Mouse (Mus musculus): ENCODE data around the gene Mtus2. TPM values are rescaled to one million over a fixed set of nuclear protein-coding genes. Genes with fewer than 3 reads are reported as not detected.

Gene Mtus2
- polyA plus RNA-seq, 1 experiment: 0.80 TPM

- H3K27me3 ChIP-seq (replicated peaks; ENCODE audit: control insufficient read depth, insufficient read depth, low read length): no peaks in the 10 kb centered on the region
- no peak overlapping the region for H3K4me3 ChIP-seq (ENCODE audit: insufficient read depth, low read depth, low read length)
- 52% methylated on average over 9 of the region's 9 CpGs for WGBS
- TF ChIP-seq CTCF (conservative IDR thresholded peaks at IDR 0.05; ENCODE audit: insufficient read depth, insufficient read length, low read depth, low read length) (no peak), POLR2A (IDR thresholded peaks at IDR 0.05; ENCODE audit: low read depth, low read length) (no peak)
- no peaks in the 10 kb centered on the region for H3K4me1 ChIP-seq (ENCODE audit: control insufficient read depth, insufficient read depth, low read length)
- no peaks in the 10 kb centered on the region for H3K36me3 ChIP-seq (ENCODE audit: control insufficient read depth, insufficient read depth, low read length)
- H3K27ac ChIP-seq (ENCODE audit: insufficient read depth, low read depth, low read length): no peak overlapping the region
- DNase-seq: no peak
Observed at GRCm38 (mm10) chr5:148133448-148134060, 176.4 kb downstream of the Mtus2 start.

- 97% methylated on average over 3 of the region's 3 CpGs for WGBS
- TF ChIP-seq CTCF (conservative IDR thresholded peaks at IDR 0.05; ENCODE audit: insufficient read depth, insufficient read length, low read depth, low read length): no peak
- Histone ChIP-seq H3K27ac (ENCODE audit: insufficient read depth, low read depth, low read length) (no peak overlapping the region), H3K4me3 (ENCODE audit: insufficient read depth, low read depth, low read length) (no peak overlapping the region), H3K4me1 (ENCODE audit: control insufficient read depth, insufficient read depth, low read length) (no peaks in the 10 kb centered on the region), H3K27me3 (replicated peaks; ENCODE audit: control insufficient read depth, insufficient read depth, low read length) (no peaks in the 10 kb centered on the region), H3K36me3 (ENCODE audit: control insufficient read depth, insufficient read depth, low read length) (no peaks in the 10 kb centered on the region)
- no peak for DNase-seq
Observed at GRCm38 (mm10) chr5:148141662-148142061, 184.5 kb downstream of the Mtus2 start.

GRCm38 (mm10) chr5:148146200-148146823 lies 189.2 kb downstream of the Mtus2 start:
- TF ChIP-seq POLR2A (IDR thresholded peaks at IDR 0.05; ENCODE audit: low read depth, low read length) (no peak), CTCF (conservative IDR thresholded peaks at IDR 0.05; ENCODE audit: insufficient read depth, insufficient read length, low read depth, low read length) (no peak)

GRCm38 (mm10) chr5:148151894-148152599 lies 194.9 kb downstream of the Mtus2 start:
- 42% methylated on average over 14 of the region's 14 CpGs for WGBS
- Histone ChIP-seq H3K27ac (ENCODE audit: insufficient read depth, low read depth, low read length) (no peak overlapping the region), H3K27me3 (replicated peaks; ENCODE audit: control insufficient read depth, insufficient read depth, low read length) (no peaks in the 10 kb centered on the region), H3K4me1 (ENCODE audit: control insufficient read depth, insufficient read depth, low read length) (no peaks in the 10 kb centered on the region), H3K4me3 (ENCODE audit: insufficient read depth, low read depth, low read length) (no peak overlapping the region), H3K36me3 (ENCODE audit: control insufficient read depth, insufficient read depth, low read length) (no peaks in the 10 kb centered on the region)
- no peak for TF ChIP-seq CTCF (conservative IDR thresholded peaks at IDR 0.05; ENCODE audit: insufficient read depth, insufficient read length, low read depth, low read length)
- no peak for TF ChIP-seq POLR2A (IDR thresholded peaks at IDR 0.05; ENCODE audit: low read depth, low read length)
- no peak for DNase-seq

More at GRCm38 (mm10) chr5:148146200-148146823, 189.2 kb downstream of the Mtus2 start:
- H3K36me3 ChIP-seq (ENCODE audit: control insufficient read depth, insufficient read depth, low read length): no peaks in the 10 kb centered on the region
- H3K4me3 ChIP-seq (ENCODE audit: insufficient read depth, low read depth, low read length): no peak overlapping the region
- 78% methylated on average over 12 of the region's 12 CpGs for WGBS
- H3K4me1 ChIP-seq (ENCODE audit: control insufficient read depth, insufficient read depth, low read length): no peaks in the 10 kb centered on the region
- H3K27ac ChIP-seq (ENCODE audit: insufficient read depth, low read depth, low read length): no peak overlapping the region
- no peak for DNase-seq
- no peaks in the 10 kb centered on the region for H3K27me3 ChIP-seq (replicated peaks; ENCODE audit: control insufficient read depth, insufficient read depth, low read length)

GRCm38 (mm10) chr5:148152600-148153402 lies 195.7 kb downstream of the Mtus2 start:
- H3K4me1 ChIP-seq (ENCODE audit: control insufficient read depth, insufficient read depth, low read length): no peaks in the 10 kb centered on the region
- TF ChIP-seq POLR2A (IDR thresholded peaks at IDR 0.05; ENCODE audit: low read depth, low read length) (no peak), CTCF (conservative IDR thresholded peaks at IDR 0.05; ENCODE audit: insufficient read depth, insufficient read length, low read depth, low read length) (no peak)
- no peak overlapping the region for H3K4me3 ChIP-seq (ENCODE audit: insufficient read depth, low read depth, low read length)
- H3K36me3 ChIP-seq (ENCODE audit: control insufficient read depth, insufficient read depth, low read length): no peaks in the 10 kb centered on the region
- H3K27ac ChIP-seq (ENCODE audit: insufficient read depth, low read depth, low read length): no peak overlapping the region
- DNase-seq: no peak
- no peaks in the 10 kb centered on the region for H3K27me3 ChIP-seq (replicated peaks; ENCODE audit: control insufficient read depth, insufficient read depth, low read length)
- WGBS: 48% methylated on average over 13 of the region's 13 CpGs

GRCm38 (mm10) chr5:148153403-148153713 lies 196.2 kb downstream of the Mtus2 start:
- Histone ChIP-seq H3K27ac (ENCODE audit: insufficient read depth, low read depth, low read length) (no peak overlapping the region), H3K36me3 (ENCODE audit: control insufficient read depth, insufficient read depth, low read length) (no peaks in the 10 kb centered on the region), H3K4me3 (ENCODE audit: insufficient read depth, low read depth, low read length) (no peak overlapping the region), H3K27me3 (replicated peaks; ENCODE audit: control insufficient read depth, insufficient read depth, low read length) (no peaks in the 10 kb centered on the region), H3K4me1 (ENCODE audit: control insufficient read depth, insufficient read depth, low read length) (no peaks in the 10 kb centered on the region)
- TF ChIP-seq POLR2A (IDR thresholded peaks at IDR 0.05; ENCODE audit: low read depth, low read length) (no peak), CTCF (conservative IDR thresholded peaks at IDR 0.05; ENCODE audit: insufficient read depth, insufficient read length, low read depth, low read length) (no peak)
- WGBS: 73% methylated on average over 9 of the region's 9 CpGs
- DNase-seq: no peak

- H3K4me3 ChIP-seq (ENCODE audit: insufficient read depth, low read depth, low read length): no peak overlapping the region
- TF ChIP-seq POLR2A (IDR thresholded peaks at IDR 0.05; ENCODE audit: low read depth, low read length) (no peak), CTCF (conservative IDR thresholded peaks at IDR 0.05; ENCODE audit: insufficient read depth, insufficient read length, low read depth, low read length) (no peak)
- 84% methylated on average over 3 of the region's 3 CpGs for WGBS
Observed at GRCm38 (mm10) chr5:148154727-148155126, 197.6 kb downstream of the Mtus2 start.

More at GRCm38 (mm10) chr5:148154727-148155126, 197.6 kb downstream of the Mtus2 start:
- H3K27ac ChIP-seq (ENCODE audit: insufficient read depth, low read depth, low read length): no peak overlapping the region
- no peaks in the 10 kb centered on the region for H3K27me3 ChIP-seq (replicated peaks; ENCODE audit: control insufficient read depth, insufficient read depth, low read length)
- H3K4me1 ChIP-seq (ENCODE audit: control insufficient read depth, insufficient read depth, low read length): no peaks in the 10 kb centered on the region
- no peak for DNase-seq
- H3K36me3 ChIP-seq (ENCODE audit: control insufficient read depth, insufficient read depth, low read length): no peaks in the 10 kb centered on the region
